Mouse (Mus musculus): ENCODE data around the gene Kif3a.

The Kif3a gene

DNA sequence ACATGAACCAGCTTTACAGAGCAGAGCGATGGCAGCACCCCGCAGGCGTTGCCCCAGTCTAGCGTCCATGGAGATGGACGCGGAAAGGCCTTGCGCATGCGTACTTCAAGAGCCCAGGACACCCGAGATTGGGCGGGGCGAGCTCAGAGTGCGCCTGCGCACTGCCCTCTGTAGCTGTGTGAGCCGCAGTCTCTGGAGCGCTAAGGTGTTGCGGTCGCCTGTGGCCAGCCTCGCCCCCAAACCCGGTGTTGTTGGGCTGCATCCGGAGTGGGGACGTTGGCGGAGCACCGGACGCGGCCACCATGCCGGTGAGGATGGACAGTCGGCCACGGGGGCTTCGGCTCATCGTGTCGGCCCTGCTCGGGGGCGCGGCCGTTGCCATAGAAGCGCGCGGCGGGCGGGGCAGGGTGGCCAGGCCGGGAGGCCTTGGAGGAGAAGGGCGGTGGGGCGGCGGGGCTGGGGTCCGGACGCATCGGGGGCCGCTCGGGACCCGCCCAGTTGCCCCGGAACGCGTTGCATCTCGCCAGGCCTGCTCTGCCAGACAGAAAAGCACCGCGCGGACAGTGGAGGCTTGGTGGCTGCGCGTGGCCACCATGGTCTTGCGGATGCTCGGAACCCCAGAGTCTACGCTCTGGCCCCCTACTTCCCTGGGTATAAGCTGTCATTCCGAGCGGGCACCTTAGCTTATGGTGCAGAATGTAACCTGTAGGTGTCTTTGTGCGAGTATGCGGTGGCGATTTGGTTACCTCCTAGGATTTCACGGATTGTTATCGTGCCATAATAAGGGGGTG, at the start of gene Kif3a:
Gene Kif3a (plus strand): TSS at position 156 of the 791 bp plus-strand sequence.
- DNase-seq, result peak; percentile 95 to 98

DNA sequence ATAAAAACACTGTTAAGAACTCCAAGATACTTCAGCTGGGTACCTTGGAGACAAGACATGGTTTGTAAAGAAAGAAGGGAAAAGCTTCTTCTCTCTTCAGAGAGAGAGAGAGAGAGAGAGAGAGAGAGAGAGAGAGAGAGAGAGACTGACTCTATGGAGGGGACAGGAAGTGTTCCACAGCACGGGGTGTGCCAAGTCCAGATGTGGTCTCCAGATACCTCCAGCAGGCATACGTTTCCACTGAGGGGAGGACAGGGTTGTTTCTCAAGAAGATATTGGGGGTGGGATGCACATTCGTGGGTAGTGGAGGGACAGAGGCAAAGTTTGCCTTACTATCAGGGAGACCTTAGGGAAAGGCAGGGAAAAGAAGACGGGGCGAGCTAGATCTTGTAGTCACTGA, 48.4 kb upstream of the Kif3a start:
- DNase-seq, result no peak

- DNase-seq, result peak; percentile 72 to 84
Observed at GRCm38 (mm10) chr11:53519207-53520121, 47.7 kb upstream of the Kif3a start, which contains the start of gene Sept8. Gene Sept8 (plus strand): TSS chr11:53519257.

GRCm38 (mm10) chr11:53520122-53520978, 46.8 kb upstream of the Kif3a start:
- DNase-seq, result peak; percentile 77 to 88

DNA sequence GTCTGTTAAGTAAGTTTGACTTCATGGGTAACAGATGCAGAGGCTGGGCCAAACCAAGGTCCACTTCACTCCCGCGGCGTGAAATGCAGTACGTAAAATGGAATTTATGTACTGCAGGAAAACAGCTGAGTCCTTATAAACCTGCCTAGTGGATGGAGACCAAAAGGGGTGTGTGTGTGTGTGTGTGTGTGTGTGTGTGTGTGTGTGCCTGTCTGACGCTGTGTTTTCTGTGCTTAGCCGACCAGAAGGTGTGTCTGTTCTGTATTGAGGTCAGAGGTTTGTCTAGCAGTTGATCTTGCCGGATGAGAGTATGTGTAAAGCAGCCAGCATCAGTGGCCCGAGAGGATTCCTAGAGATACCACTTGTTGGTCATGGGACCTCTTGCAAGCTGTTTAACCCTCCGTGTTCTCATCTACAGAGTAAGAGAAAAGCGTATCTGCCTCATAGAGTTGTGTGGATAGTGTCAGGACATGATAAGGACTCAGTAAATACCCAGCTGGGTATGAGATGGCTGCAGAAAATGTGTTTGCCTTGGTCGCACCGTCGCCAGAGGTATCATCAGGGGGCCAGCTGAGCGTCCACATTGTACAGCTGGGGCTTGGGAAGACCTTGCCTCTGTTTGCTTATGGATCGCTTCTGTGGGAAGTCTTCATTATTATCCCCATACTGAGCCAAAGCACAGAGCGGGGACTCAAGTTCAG, 45.9 kb upstream of the Kif3a start:
- DNase-seq, result peak; percentile 51 to 54

GRCm38 (mm10) chr11:53521821-53522131, 45.4 kb upstream of the Kif3a start:
- peak in 1 of 2 experiments; percentile 52 for DNase-seq

DNA sequence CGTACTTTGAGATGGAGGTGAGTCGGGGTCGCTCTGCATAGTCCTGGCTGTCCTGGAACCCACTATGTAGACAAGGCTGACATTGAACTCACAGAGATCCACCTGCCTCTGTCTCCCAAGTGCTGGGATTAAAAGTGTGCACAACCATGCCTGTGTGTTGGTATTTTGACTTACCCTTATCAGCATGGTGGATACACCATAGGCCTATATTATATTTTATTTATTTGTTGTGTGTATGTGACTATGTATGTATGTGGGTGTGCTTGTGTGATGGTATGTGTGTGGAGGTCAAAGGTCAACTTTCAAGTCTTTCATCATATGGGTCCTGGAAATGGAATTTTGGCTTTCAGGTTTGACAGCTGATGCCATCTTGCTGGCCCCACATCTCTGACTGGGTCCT, 44.8 kb upstream of the Kif3a start:
- DNase-seq, result no peak

GRCm38 (mm10) chr11:53522930-53523329, 44.2 kb upstream of the Kif3a start:
- peak; percentile 84 to 87 for DNase-seq

DNA sequence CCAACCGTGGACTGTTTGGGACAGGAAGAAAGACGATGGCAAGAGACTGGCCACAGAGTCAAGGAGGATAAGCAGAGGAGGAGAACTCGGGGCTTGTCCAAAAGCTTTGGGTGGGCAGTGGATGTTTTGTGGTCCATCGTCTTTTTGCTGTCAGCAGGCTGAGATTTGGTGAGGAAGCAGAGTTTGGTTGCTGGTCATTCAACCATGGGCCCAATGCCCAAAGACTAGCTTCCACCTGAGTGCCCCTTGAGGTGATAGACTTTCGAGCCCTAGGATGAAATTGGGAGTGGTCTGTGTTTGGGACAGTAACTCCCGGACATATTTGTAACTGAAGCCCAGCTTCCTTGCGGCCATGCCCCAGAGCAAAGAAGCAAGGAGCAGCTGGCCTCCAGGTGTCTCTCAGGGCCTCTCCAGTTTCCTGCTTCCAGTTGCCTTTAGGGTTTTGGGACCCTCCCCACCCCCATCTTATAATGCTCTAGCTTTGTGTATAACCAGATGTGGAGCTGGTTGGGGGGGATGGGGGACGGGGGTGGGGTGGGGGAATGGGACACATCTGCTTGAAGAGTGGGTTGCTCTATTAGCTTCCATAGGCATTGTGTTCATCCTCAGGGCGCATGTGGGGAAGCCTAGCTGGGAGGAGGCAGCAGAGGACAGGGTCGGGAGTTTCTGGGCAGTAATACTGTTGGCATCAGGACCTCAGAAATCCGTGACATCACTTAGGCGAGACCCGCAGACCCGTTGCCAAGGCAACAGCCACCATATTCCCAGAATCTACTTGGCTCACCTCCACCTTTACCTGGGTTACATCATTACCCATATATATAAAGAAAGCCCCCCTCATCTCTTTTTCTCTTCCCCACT, 43.4 kb upstream of the Kif3a start:
- DNase-seq, result peak in 1 of 2 experiments; percentile 46

- no peak for DNase-seq
Observed at GRCm38 (mm10) chr11:53524905-53525304, 42.3 kb upstream of the Kif3a start.

DNA sequence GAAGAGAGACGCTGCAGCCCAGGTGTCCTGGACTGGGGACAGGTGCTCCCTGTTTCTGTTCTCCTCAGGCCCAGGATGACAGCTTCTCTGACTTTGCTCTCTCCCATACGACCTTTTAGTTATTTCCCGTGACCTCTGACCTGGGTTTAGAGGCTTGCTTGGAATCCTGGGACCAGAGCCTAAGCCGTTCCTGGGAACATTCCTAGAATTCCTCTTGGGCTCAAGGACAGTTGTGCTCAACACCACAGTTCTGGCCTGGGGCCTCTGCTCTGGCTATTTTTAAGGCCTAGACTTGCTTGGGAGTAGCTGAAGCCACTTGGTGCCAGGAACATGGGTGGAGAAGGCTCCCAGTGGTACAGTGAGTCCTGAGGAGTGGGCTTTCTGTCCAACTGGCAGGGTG, 41.7 kb upstream of the Kif3a start:
- no peak for DNase-seq

DNA sequence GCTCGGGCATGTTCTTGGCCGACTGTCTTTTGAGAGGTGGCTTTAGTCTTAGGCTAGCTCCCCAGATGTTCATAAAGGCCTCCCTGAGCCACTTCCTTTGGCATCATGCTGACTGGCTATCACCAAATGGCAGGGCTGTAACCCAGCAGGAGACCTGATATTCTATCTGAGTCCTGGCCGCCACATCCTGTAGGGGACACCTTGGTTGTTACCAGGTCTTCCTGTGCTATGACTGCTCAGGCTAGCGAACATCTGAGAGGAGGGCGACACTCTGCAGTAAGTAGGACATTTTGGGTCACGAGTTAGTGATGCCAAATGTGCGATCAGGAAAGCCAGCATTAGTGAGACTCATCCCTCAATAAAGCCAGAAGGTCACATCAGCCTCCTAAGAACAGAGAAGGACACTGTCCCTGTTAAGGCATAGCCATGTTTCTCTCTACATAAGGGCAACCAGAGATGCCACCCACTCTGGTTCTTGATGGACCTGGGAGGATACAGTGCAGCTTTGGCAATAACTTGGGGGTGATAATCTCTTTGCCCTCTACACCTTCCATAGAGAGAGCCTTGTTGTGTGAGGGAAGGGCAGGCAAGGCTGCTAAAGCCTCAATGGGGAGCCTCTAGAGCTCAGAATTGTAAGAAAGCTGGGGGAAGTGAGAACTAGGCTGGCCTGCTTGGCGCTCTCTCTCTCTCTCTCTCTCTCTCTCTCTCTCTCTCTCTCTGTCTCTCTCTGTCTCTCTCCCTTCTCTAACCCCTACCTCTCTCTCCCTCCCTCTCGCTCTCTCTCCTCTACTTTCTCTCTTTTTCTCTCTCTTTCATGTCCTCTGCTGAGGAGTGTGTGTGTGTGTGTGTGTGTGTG, 38.6 kb upstream of the Kif3a start:
- peak in 1 of 2 experiments; percentile 48 for DNase-seq

GRCm38 (mm10) chr11:53529253-53529557, 38.0 kb upstream of the Kif3a start:
- DNase-seq, result peak; percentile 83 to 88

DNA sequence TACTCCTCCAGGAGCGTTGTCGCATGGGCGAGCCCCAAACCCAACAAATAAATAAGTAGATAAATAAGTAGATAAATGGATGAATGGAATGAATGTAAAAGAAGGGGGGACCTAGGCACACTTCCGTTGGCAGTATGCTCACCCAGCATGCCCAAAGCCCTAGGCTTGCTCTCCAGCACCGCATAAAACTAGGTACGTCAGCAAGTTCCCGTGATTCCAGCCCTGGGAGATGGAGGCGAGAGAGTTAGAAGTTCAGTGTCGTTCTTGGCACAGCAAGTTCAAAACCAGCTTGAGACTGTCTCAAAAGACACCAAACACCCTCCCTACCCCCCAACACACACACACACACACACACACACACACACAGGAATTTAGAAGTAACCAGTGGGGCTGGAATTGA, 37.2 kb upstream of the Kif3a start:
- peak in 1 of 2 experiments; percentile 48 for DNase-seq

GRCm38 (mm10) chr11:53531578-53532230, 35.5 kb upstream of the Kif3a start:
- peak in 1 of 2 experiments; percentile 19 for DNase-seq

DNA sequence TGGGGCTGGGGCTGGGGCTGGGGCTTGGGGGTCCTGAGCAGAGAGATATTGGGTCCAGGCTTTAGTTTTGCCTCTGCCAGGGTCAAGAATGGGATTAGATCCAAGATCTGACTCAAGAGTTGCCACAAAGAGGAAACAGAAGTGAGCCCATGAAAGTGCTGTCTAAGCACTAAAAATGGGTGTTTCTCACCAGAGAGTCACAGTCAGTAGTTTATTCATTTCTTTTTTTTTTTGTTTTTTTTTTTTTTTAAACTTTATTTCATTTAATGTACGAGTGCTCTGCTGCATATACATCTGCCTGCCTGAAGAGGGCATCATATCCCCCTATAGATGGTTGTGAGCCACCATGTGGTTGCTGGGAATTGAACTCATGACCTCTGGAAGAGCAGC, 35.0 kb upstream of the Kif3a start:
- no peak for DNase-seq

DNA sequence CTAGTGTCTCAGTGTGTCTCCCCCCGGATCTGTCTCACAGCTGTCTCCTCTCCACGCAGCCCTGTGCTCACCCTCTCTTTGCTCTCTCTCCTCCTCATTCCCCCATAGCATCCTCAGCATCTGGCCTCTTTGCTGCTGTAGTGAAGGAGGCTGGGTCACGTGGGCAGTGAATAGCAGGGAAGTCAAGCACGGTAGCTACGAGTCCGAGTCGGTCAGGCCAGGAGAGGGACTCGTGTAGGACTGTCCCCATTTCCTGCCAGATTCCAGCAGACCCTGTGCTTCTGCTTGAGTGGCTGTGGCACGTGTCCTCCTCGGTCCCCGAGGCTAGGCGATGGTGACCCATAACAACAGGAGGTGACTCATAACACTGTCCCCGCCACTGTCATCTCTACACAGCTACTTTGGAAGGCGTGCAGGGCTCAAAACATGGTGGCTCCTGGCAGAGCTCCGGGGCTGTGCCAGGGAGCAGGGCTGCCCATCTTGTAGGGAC, 28.1 kb upstream of the Kif3a start:
- DNase-seq, result peak; percentile 67

DNA sequence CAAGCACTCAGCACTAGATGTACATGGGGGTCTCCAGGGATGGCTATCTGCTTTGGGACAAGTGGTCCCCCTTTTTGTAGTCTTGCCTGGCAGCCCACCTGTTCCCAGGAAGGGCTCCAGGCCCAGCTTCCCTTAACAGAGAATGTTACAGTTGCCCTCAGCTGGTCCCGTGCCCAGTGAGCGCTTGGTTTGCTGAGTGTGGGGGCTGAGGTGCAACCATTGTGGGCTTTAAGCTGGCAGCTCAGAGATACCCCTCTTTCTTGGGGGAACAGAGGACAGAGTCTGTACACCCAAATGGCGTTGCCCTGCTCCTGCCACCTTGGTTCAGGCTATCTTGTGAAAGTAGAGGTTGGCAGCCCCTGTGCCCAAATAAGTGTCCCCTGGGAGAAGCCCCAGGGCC, 26.8 kb upstream of the Kif3a start:
- peak in 1 of 2 experiments; percentile 8 for DNase-seq

DNA sequence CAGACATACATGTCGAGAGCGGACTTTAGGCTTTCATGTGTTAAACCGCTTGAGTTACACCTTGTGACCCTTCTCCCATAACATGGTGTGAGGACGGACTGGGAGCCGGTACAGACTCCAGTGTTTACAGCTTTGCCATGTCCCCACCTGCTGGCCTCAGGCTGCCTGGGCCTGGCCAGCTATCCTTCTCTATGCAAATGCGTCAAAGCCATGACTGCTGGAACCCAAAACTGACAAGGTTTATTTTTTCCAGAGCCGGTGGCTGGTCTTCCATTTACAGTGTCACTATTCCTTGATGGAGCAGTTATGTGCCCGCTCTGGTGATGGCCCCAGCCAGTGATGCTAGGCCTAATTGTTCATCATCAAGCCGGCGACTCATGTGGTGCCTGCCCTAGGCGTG, 26.0 kb upstream of the Kif3a start:
- peak; percentile 55 to 58 for DNase-seq

DNA sequence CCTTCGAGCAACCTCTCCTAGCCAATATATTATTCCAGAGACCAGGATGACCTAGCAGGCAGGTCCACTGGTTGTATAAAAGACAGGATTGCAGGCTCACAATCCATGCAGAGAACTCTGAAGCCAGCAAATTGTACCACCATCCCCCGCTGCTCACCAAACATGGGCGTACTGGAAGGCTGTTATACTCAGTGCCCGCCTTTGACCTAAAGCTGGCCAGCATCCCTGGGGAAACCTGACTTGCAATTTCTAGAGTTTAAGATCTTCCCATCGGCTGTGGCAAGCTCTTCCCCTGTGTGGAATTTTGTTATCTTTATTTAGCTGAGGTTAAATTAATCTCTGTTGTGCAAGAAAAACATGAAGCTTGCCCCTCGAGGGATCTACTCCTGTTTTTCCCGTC, 24.2 kb upstream of the Kif3a start:
- DNase-seq, result no peak

Data from cerebellum, adult 18-20 months (tissue).